Mouse (Mus musculus) liver, adult 2 months (tissue): ENCODE measurements around the gene Ahdc1.

Experiments used
- CTCF ChIP-seq: fragments of 200-500 bp; IDR thresholded peaks from 2 replicates; pipeline ENCODE4 v1.5.1; 2011; ENCODE audit warnings: low read depth, low read length, control low read depth
- POLR2A ChIP-seq: fragments of 200-500 bp; IDR thresholded peaks from 2 replicates; pipeline ENCODE4 v1.6.1; 2011; ENCODE audit warnings: low read length, control low read depth; ENCODE audit not compliant: insufficient read depth; ENCODE audit errors: extremely low read depth

DNA sequence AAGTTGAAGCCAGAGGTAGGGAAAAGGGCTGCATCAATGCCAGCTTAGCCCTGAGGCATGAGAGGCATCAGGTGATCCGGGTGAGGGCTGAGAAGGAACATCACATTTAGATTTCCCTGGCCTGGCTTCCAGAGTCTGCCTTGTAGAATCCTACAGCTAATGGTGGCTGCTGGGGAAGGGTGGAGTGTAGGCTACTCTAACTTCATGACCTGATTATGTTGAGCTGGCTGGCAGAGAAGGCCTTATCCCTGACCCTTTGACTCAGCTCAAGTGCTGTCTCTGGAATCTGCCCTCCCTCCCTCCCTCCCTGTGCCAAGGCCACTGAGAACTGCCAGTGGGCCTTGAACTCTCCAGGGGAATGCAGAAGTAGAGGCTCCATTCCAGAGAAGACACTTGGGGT, 24.4 kb downstream of the Ahdc1 start:
- TF ChIP-seq CTCF, result no peak
- no peak for TF ChIP-seq POLR2A
